Mouse (Mus musculus): ENCODE data around the gene Pnpla1. TPM values are rescaled to one million over a fixed set of nuclear protein-coding genes. Genes with fewer than 3 reads are reported as not detected.

The Pnpla1 gene
- total and polyA plus RNA-seq, 3 experiments, result not detected

DNA sequence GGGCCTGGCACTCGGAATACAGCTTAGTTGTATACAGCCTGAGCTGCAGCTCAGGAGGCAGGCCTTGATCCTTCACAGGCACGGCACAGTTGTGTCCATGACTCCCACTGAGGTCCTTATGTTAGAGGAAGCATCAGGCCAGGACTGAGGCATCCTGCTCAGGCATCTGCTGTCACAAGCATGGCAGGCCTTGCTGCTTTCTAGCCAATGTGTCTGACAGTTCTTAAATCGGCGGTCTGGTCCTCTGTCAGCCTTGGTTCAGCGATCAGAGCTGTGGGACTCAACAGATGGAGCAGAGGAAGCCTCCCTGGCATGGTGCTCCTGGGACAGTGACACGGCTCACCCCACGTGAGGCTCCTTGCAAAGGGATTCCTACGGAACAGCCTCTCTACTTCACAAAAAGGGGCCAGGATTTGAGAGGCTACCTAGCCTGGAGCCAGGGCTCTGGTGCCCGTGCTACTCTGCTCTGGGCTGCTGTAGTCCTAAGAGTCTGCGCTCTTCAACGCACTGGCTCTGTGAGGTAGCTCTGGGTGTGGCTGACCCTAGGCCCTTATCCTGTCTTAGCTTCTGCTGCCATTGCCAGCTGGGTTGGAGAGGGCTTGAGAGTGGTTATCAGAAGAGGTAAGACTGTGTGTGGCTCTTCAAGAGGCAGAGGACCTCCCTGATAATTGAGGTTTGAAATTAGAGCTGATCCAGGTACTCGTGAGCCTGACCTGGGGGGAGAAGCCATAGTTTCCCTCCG is 35.0 kb upstream of the Pnpla1 start:
- in situ Hi-C loops (cut with MboI; ENCODE audit: low pct_ligation_motif_present, low pct_unique_long_range_greater_than_20kb, low sequenced_read_pairs), result no loop called here
- H3K4me3 ChIP-seq (replicated peaks in 1 of 3; ENCODE audit: low read depth in 2 of 3, low read length in 2 of 3, poor library complexity in 1 of 3), result no peak overlapping the region
- TF ChIP-seq POLR2A (IDR thresholded peaks at IDR 0.05; ENCODE audit: low read depth, low read length), result no peak
- TF ChIP-seq ETS1 (conservative IDR thresholded peaks at IDR 0.05; ENCODE audit: low read depth, low read length), result no peak
- TF ChIP-seq MXI1 (IDR thresholded peaks at IDR 0.05; ENCODE audit: low read depth, low read length), result no peak
- no peak for TF ChIP-seq KAT2A (IDR thresholded peaks at IDR 0.05; ENCODE audit: insufficient replicate concordance, low read length)
- no peak for TF ChIP-seq TBP (conservative IDR thresholded peaks at IDR 0.05; ENCODE audit: low read depth, low read length)
- no peak for TF ChIP-seq NRF1 (IDR thresholded peaks at IDR 0.05; ENCODE audit: low read depth, low read length)
- TF ChIP-seq RCOR1 (conservative IDR thresholded peaks at IDR 0.05; ENCODE audit: low read depth, low read length), result no peak
- no peak for TF ChIP-seq USF2 (conservative IDR thresholded peaks at IDR 0.05; ENCODE audit: low read depth, low read length)
- no peak for TF ChIP-seq USF1 (IDR thresholded peaks at IDR 0.05; ENCODE audit: low read depth, low read length)
- TF ChIP-seq MAX (IDR thresholded peaks at IDR 0.05; ENCODE audit: low read length), result no peak
- no peak for TF ChIP-seq RAD21 (IDR thresholded peaks at IDR 0.05; ENCODE audit: low read depth, low read length)
- TF ChIP-seq ZC3H11A (IDR thresholded peaks at IDR 0.05; ENCODE audit: low read depth, low read length), result no peak
- no peak for TF ChIP-seq MAFK (IDR thresholded peaks at IDR 0.05; ENCODE audit: insufficient replicate concordance, low read length)
- no peak for TF ChIP-seq ELF1 (IDR thresholded peaks at IDR 0.05; ENCODE audit: low read depth, low read length)
- TF ChIP-seq MYC (IDR thresholded peaks at IDR 0.05; ENCODE audit: low read depth, low read length), result no peak
- no peak for TF ChIP-seq EP300 (IDR thresholded peaks at IDR 0.05; ENCODE audit: low read length)
- TF ChIP-seq TCF12 (IDR thresholded peaks at IDR 0.05; ENCODE audit: low read depth, low read length), result no peak
- no peak for TF ChIP-seq MAZ (IDR thresholded peaks at IDR 0.05; ENCODE audit: low read depth, low read length)
- no peak for TF ChIP-seq GABPA (IDR thresholded peaks at IDR 0.05; ENCODE audit: insufficient replicate concordance, low read depth, low read length)
- TF ChIP-seq JUND (conservative IDR thresholded peaks at IDR 0.05; ENCODE audit: low read depth, low read length), result no peak
- H3K79me2 ChIP-seq (replicated peaks; ENCODE audit: control insufficient read depth, extremely low read depth, insufficient read depth, poor library complexity, severe bottlenecking), result no peaks in the 10 kb centered on the region
- no peak overlapping the region for H3K9ac ChIP-seq (ENCODE audit: insufficient read depth, low read depth)
- DNase-seq (ENCODE audit: extremely low read depth), result no peak
- peaks cover 50 to 89% of the 10 kb centered on the region in 2 experiments for H3K36me3 ChIP-seq (replicated peaks in 1 of 2; ENCODE audit: control insufficient read depth in 1 of 2, insufficient read depth in 1 of 2, low read length in 1 of 2)
- no peaks in the 10 kb centered on the region for H3K27me3 ChIP-seq (replicated peaks)
- no peak overlapping the region for H3K4me2 ChIP-seq (ENCODE audit: insufficient read depth, low read depth, poor library complexity, severe bottlenecking)
- peaks cover 5 to 19% of the 10 kb centered on the region in 2 experiments for H3K4me1 ChIP-seq (ENCODE audit: control insufficient read depth in 1 of 2, insufficient read depth in 2 of 2)
- dilution Hi-C loops (cut with MboI; ENCODE audit: extremely low pct_ligation_motif_present, extremely low pct_unique_long_range_greater_than_20kb, low sequenced_read_pairs), result no loop called here
- no peaks in the 10 kb centered on the region for H3K9me3 ChIP-seq (replicated peaks; ENCODE audit: low read length)
- H3K27ac ChIP-seq (ENCODE audit: insufficient read depth, low read depth), result no peak overlapping the region

- Histone ChIP-seq H3K79me2 (replicated peaks; ENCODE audit: control insufficient read depth, extremely low read depth, insufficient read depth, poor library complexity, severe bottlenecking) (no peaks in the 10 kb centered on the region), H3K4me2 (ENCODE audit: insufficient read depth, low read depth, poor library complexity, severe bottlenecking) (no peak overlapping the region), H3K27me3 (replicated peaks) (no peaks in the 10 kb centered on the region), H3K4me1 (ENCODE audit: control insufficient read depth in 1 of 2, insufficient read depth in 2 of 2) (peaks cover 5 to 18% of the 10 kb centered on the region in 2 experiments), H3K4me3 (replicated peaks in 1 of 3; ENCODE audit: low read depth in 2 of 3, low read length in 2 of 3, poor library complexity in 1 of 3) (no peak overlapping the region), H3K9me3 (replicated peaks; ENCODE audit: low read length) (no peaks in the 10 kb centered on the region), H3K9ac (ENCODE audit: insufficient read depth, low read depth) (no peak overlapping the region), H3K36me3 (replicated peaks in 1 of 2; ENCODE audit: control insufficient read depth in 1 of 2, insufficient read depth in 1 of 2, low read length in 1 of 2) (peaks cover 49 to 89% of the 10 kb centered on the region in 2 experiments), H3K27ac (ENCODE audit: insufficient read depth, low read depth) (no peak overlapping the region)
- DNase-seq (ENCODE audit: extremely low read depth), result no peak
- dilution Hi-C loops (cut with MboI; ENCODE audit: extremely low pct_ligation_motif_present, extremely low pct_unique_long_range_greater_than_20kb, low sequenced_read_pairs), result no loop called here
- no peak for TF ChIP-seq BHLHE40 (IDR thresholded peaks at IDR 0.05; ENCODE audit: low read depth, low read length)
- no peak for TF ChIP-seq POLR2AphosphoS2 (IDR thresholded peaks at IDR 0.05; ENCODE audit: low read depth, low read length)
- no peak for TF ChIP-seq MEF2A (IDR thresholded peaks at IDR 0.05; ENCODE audit: borderline replicate concordance, low read depth, low read length)
- TF ChIP-seq GABPA (IDR thresholded peaks at IDR 0.05; ENCODE audit: insufficient replicate concordance, low read depth, low read length), result no peak
- TF ChIP-seq CTCF (conservative IDR thresholded peaks at IDR 0.05 in 1 of 2, IDR thresholded peaks at IDR 0.05 in 1 of 2; ENCODE audit: low read depth in 2 of 2, low read length in 2 of 2), result no peak
- TF ChIP-seq MXI1 (IDR thresholded peaks at IDR 0.05; ENCODE audit: low read depth, low read length), result no peak
- TF ChIP-seq SIN3A (IDR thresholded peaks at IDR 0.05; ENCODE audit: low read length), result no peak
- no peak for TF ChIP-seq ZNF384 (IDR thresholded peaks at IDR 0.05; ENCODE audit: low read depth, low read length)
- no peak for TF ChIP-seq NELFE (IDR thresholded peaks at IDR 0.05; ENCODE audit: low read depth, low read length)
- TF ChIP-seq ETS1 (conservative IDR thresholded peaks at IDR 0.05; ENCODE audit: low read depth, low read length), result no peak
- TF ChIP-seq RAD21 (IDR thresholded peaks at IDR 0.05; ENCODE audit: low read depth, low read length), result no peak
- TF ChIP-seq ELF1 (IDR thresholded peaks at IDR 0.05; ENCODE audit: low read depth, low read length), result no peak
- no peak for TF ChIP-seq MAFK (IDR thresholded peaks at IDR 0.05; ENCODE audit: insufficient replicate concordance, low read length)
- no peak for TF ChIP-seq CHD1 (IDR thresholded peaks at IDR 0.05; ENCODE audit: low read depth, low read length)
- TF ChIP-seq SMC3 (IDR thresholded peaks at IDR 0.05; ENCODE audit: low read depth, low read length), result no peak
- no peak for TF ChIP-seq MAZ (IDR thresholded peaks at IDR 0.05; ENCODE audit: low read depth, low read length)
- in situ Hi-C loops (cut with MboI; ENCODE audit: low pct_ligation_motif_present, low pct_unique_long_range_greater_than_20kb, low sequenced_read_pairs), result no loop called here
Measured at GRCm38 (mm10) chr17:28823749-28824148, 34.5 kb upstream of the Pnpla1 start.

Data from CH12.LX (cell line).